7 mouse cellular contexts compared by ENCODE assay signal in genomic region chr2:180892841-180893521, GRCm38 (mm10). TPM values are rescaled to one million over a fixed set of nuclear protein-coding genes. Genes with fewer than 3 reads are reported as not detected.
DNase-seq lines count a peak whose midpoint lies in the region; ATAC-seq and TF ChIP-seq lines count a peak whose summit lies in the region.

No protein-coding gene starts in this region.

- peak; percentile 35 for DNase-seq in Muller cell, postnatal 12 days (ENCODE audit: inconsistent ontology term)
- peak; percentile 76 for DNase-seq in forebrain, embryonic 10.5 days (ENCODE audit: extremely low spot score, low spot score)
- DNase-seq in limb, embryonic 14.5 days (ENCODE audit: low spot score): no peak
- DNase-seq in right cerebral cortex, adult 2 months (ENCODE audit: low spot score in 2 of 2): peak; percentile 92 to 94
- no peak for DNase-seq in c-Kit-positive CD71-positive TER-119-positive erythroid progenitor cells, embryonic 14.5 days (ENCODE audit: low spot score)

- peak overlapping the region; percentile 76 for H3K4me2 ChIP-seq in intestine, embryonic 15.5 days (replicated peaks)
- H3K4me2 ChIP-seq in limb, embryonic 14.5 days (replicated peaks; ENCODE audit: low read depth, low read length, severe bottlenecking): peak overlapping the region; percentile 71

- H3K9me3 ChIP-seq in forebrain, embryonic 10.5 days: no peaks in the 10 kb centered on the region
- H3K9me3 ChIP-seq in intestine, embryonic 15.5 days: no peaks in the 10 kb centered on the region
- no peaks in the 10 kb centered on the region for H3K9me3 ChIP-seq in limb, embryonic 14.5 days (ENCODE audit: control insufficient read depth, low read length)

- peaks cover 80% of the 10 kb centered on the region for H3K27me3 ChIP-seq in forebrain, embryonic 10.5 days (ENCODE audit: poor library complexity, severe bottlenecking)
- peaks cover 95% of the 10 kb centered on the region for H3K27me3 ChIP-seq in intestine, embryonic 15.5 days (replicated peaks)
- H3K27me3 ChIP-seq in limb, embryonic 14.5 days (ENCODE audit: control insufficient read depth, insufficient read depth, low read length): peaks cover 83% of the 10 kb centered on the region

- H3K27ac ChIP-seq in bone marrow macrophage, adult 2 months (ENCODE audit: insufficient read depth, low read depth, low read length): no peak overlapping the region
- H3K27ac ChIP-seq in forebrain, embryonic 10.5 days: peak overlapping the region; percentile 99
- H3K27ac ChIP-seq in intestine, embryonic 15.5 days: no peak overlapping the region
- H3K27ac ChIP-seq in limb, embryonic 14.5 days (replicated peaks; ENCODE audit: low read depth, low read length): no peak overlapping the region

- ATAC-seq in intestine, embryonic 15.5 days: peak; percentile 19; the same call in 1 of the 2 replicates
- no peak for ATAC-seq in limb, embryonic 14.5 days (ENCODE audit: low FRiP score, low read depth)

- H3K4me1 ChIP-seq in bone marrow macrophage, adult 2 months (ENCODE audit: control insufficient read depth, insufficient read depth, low read length): no peaks in the 10 kb centered on the region
- peaks cover 91% of the 10 kb centered on the region for H3K4me1 ChIP-seq in forebrain, embryonic 10.5 days
- peaks cover 31% of the 10 kb centered on the region for H3K4me1 ChIP-seq in intestine, embryonic 15.5 days (replicated peaks)
- H3K4me1 ChIP-seq in limb, embryonic 14.5 days (ENCODE audit: control insufficient read depth, insufficient read depth, low read length): peaks cover 8% of the 10 kb centered on the region

- H3K9ac ChIP-seq in intestine, embryonic 15.5 days: no peak overlapping the region
- no peak overlapping the region for H3K9ac ChIP-seq in limb, embryonic 14.5 days (ENCODE audit: low read depth, low read length, severe bottlenecking)

- H3K36me3 ChIP-seq in forebrain, embryonic 10.5 days (replicated peaks): peaks cover 12% of the 10 kb centered on the region
- no peaks in the 10 kb centered on the region for H3K36me3 ChIP-seq in intestine, embryonic 15.5 days
- H3K36me3 ChIP-seq in limb, embryonic 14.5 days (ENCODE audit: control insufficient read depth, insufficient read depth, low read length): no peaks in the 10 kb centered on the region

- TF ChIP-seq CTCF in bone marrow macrophage, adult 2 months (IDR thresholded peaks at IDR 0.05; ENCODE audit: low read depth, low read length): no peak

- no peak for TF ChIP-seq POLR2A in bone marrow macrophage, adult 2 months (IDR thresholded peaks at IDR 0.05; ENCODE audit: borderline replicate concordance, low read depth, low read length)
- no peak for TF ChIP-seq POLR2A in limb, embryonic 14.5 days (IDR thresholded peaks at IDR 0.05; ENCODE audit: borderline replicate concordance, extremely low read depth, insufficient read depth, insufficient read length)

- under 1% methylated on average over 94 of the region's 97 CpGs for WGBS in forebrain, embryonic 10.5 days
- under 1% methylated on average over 94 of the region's 97 CpGs for WGBS in intestine, embryonic 15.5 days
- WGBS in limb, embryonic 14.5 days: 2% methylated on average over 57 of the region's 97 CpGs

- peak overlapping the region; percentile 27 for H3K4me3 ChIP-seq in bone marrow macrophage, adult 2 months (ENCODE audit: insufficient read depth, low read length)
- H3K4me3 ChIP-seq in forebrain, embryonic 10.5 days: peak overlapping the region; percentile 88
- peak overlapping the region; percentile 43 for H3K4me3 ChIP-seq in intestine, embryonic 15.5 days (replicated peaks)
- H3K4me3 ChIP-seq in limb, embryonic 14.5 days (replicated peaks; ENCODE audit: low read length): peak overlapping the region; percentile 41

RNA-seq across cellular contexts. Expression of gene Ythdf1, which starts 27.8 kb away (rescaled TPM):
- polyA plus RNA-seq in bone marrow macrophage, adult 2 months (2012; ENCODE audit: insufficient read depth, insufficient read length, missing spikeins): 32.4 and 34.0 TPM in 2 replicates
- 47.4 and 56.6 TPM in 2 replicates for polyA plus RNA-seq in forebrain, embryonic 10.5 days (2016; fragmentation: Nextera tagmentation; extraction: Ambion mirVana)
- 46.9 and 49.3 TPM in 2 replicates for polyA plus RNA-seq in intestine, embryonic 15.5 days (2015; fragmentation: Nextera tagmentation; extraction: Ambion mirVana)
- 66.3 and 85.7 TPM in 2 replicates for polyA plus RNA-seq in limb, embryonic 14.5 days (2012; rRNA removed)
- 65.7 and 67.6 TPM in 2 replicates for polyA plus RNA-seq in limb, embryonic 14.5 days (2014; fragmentation: Nextera tagmentation; extraction: Ambion mirVana)

RNA-seq across cellular contexts. Expression of gene Birc7, which starts 35.8 kb away (rescaled TPM):
- polyA plus RNA-seq in bone marrow macrophage, adult 2 months (2012; ENCODE audit: insufficient read depth, insufficient read length, missing spikeins): not detected in 2 replicates
- polyA plus RNA-seq in forebrain, embryonic 10.5 days (2016; fragmentation: Nextera tagmentation; extraction: Ambion mirVana): 0.54 and 0.56 TPM in 2 replicates
- polyA plus RNA-seq in intestine, embryonic 15.5 days (2015; fragmentation: Nextera tagmentation; extraction: Ambion mirVana): not detected in 2 replicates
- not detected in 2 replicates for polyA plus RNA-seq in limb, embryonic 14.5 days (2012; rRNA removed)
- polyA plus RNA-seq in limb, embryonic 14.5 days (2014; fragmentation: Nextera tagmentation; extraction: Ambion mirVana): not detected in 2 replicates

Comparison
In these comparisons a context has a peak if more than half of its experiments do, and no peak if none do; other contexts are left out.
1. DNase-seq: peak in Muller cell, postnatal 12 days (single experiment), forebrain, embryonic 10.5 days (single experiment) and right cerebral cortex, adult 2 months (2 of 2); none in limb, embryonic 14.5 days (single experiment) and c-Kit-positive CD71-positive TER-119-positive erythroid progenitor cells, embryonic 14.5 days (single experiment).
2. H3K4me3 ChIP-seq: peak in every context shown above with its lines; median percentile 88 in forebrain, embryonic 10.5 days; 43 in intestine, embryonic 15.5 days; 41 in limb, embryonic 14.5 days; 27 in bone marrow macrophage, adult 2 months.